Mouse (Mus musculus) bone marrow, adult 2 months (tissue): ENCODE results near the gene Gale.

Experiments
- CTCF ChIP-seq: fragments of 200-500 bp; IDR thresholded peaks from 2 replicates; pipeline ENCODE4 v1.5.1; 2011; ENCODE audit warnings: low read length, control low read depth; ENCODE audit not compliant: control insufficient read depth, insufficient read depth
- POLR2A ChIP-seq: fragments of 200-500 bp; IDR thresholded peaks from 2 replicates; pipeline ENCODE4 v1.6.1; 2011; ENCODE audit warnings: low read depth, mild to moderate bottlenecking, control low read depth, low read length, borderline replicate concordance; ENCODE audit not compliant: control insufficient read depth

- TF ChIP-seq CTCF (no peak), POLR2A (no peak)
Observed at GRCm38 (mm10) chr4:135946659-135947301, 16.7 kb upstream of the Gale start.
